Mouse (Mus musculus): ENCODE results near the gene Fpr2. TPM values are rescaled to one million over a fixed set of nuclear protein-coding genes. Genes with fewer than 3 reads are reported as not detected.
"Not testable (repeated sequence)": the region's sequence is repeated elsewhere in the genome, so short reads cannot be mapped to it uniquely, and the experiment has no call there.

Fpr2 gene
- 0.18 and 0.73 TPM in 2 replicates for polyA plus RNA-seq (2012; rRNA removed)

- no peaks in the 10 kb centered on the region for H3K36me3 ChIP-seq (ENCODE audit: control insufficient read depth, insufficient read depth, low read length)
- no peak for DNase-seq
- no peak within 1 kb of the TSS for H3K27ac ChIP-seq (ENCODE audit: control insufficient read depth, insufficient read depth, low read length)
- H3K27me3 ChIP-seq (ENCODE audit: control insufficient read depth, insufficient read depth, low read length): no peaks in the 10 kb centered on the region
- no peak for TF ChIP-seq CTCF (IDR thresholded peaks at IDR 0.05; ENCODE audit: borderline replicate concordance, control insufficient read depth, extremely low read depth, insufficient read depth, low read length, poor library complexity)
- TF ChIP-seq POLR2A (IDR thresholded peaks at IDR 0.05; ENCODE audit: control insufficient read depth, extremely low read depth, insufficient read depth, low read length, poor library complexity): no peak
- H3K4me1 ChIP-seq (replicated peaks; ENCODE audit: control insufficient read depth, insufficient read depth, low read length): no peaks in the 10 kb centered on the region
- H3K4me3 ChIP-seq (ENCODE audit: control insufficient read depth, insufficient read depth, low read length): no peak within 1 kb of the TSS
- WGBS: 49% methylated on average over 1 of the region's 1 CpGs
Measured at GRCm38 (mm10) chr17:17887774-17888248, at the start of gene Fpr2, which contains the start of gene Fpr3. Fpr2 (plus strand) TSS chr17:17887824. Fpr3 (plus strand) TSS chr17:17887852.

- DNase-seq: peak; percentile 96
- no peaks in the 10 kb centered on the region for H3K27me3 ChIP-seq (ENCODE audit: control insufficient read depth, insufficient read depth, low read length)
- no peaks in the 10 kb centered on the region for H3K36me3 ChIP-seq (ENCODE audit: control insufficient read depth, insufficient read depth, low read length)
- under 1% methylated on average over 43 of the region's 43 CpGs for WGBS
- H3K4me1 ChIP-seq (replicated peaks; ENCODE audit: control insufficient read depth, insufficient read depth, low read length): no peaks in the 10 kb centered on the region; the same call in 1 of the 2 replicates
- peak overlapping the region; percentile 53 for H3K4me3 ChIP-seq (ENCODE audit: control insufficient read depth, insufficient read depth, low read length)
- peak overlapping the region; percentile 7; the same call in 1 of the 2 replicates for H3K27ac ChIP-seq (ENCODE audit: control insufficient read depth, insufficient read depth, low read length)
- TF ChIP-seq CTCF (IDR thresholded peaks at IDR 0.05; ENCODE audit: borderline replicate concordance, control insufficient read depth, extremely low read depth, insufficient read depth, low read length, poor library complexity) (peak; percentile 91), POLR2A (IDR thresholded peaks at IDR 0.05; ENCODE audit: control insufficient read depth, extremely low read depth, insufficient read depth, low read length, poor library complexity) (peak; percentile 50; the same call in 1 of the 2 replicates)
Measured at GRCm38 (mm10) chr17:17837919-17838701, 49.5 kb upstream of the Fpr2 start.

- H3K27ac ChIP-seq (ENCODE audit: control insufficient read depth, insufficient read depth, low read length): no peak overlapping the region
- WGBS: 98% methylated on average over 2 of the region's 2 CpGs
- no peak for DNase-seq
- TF ChIP-seq CTCF (IDR thresholded peaks at IDR 0.05; ENCODE audit: borderline replicate concordance, control insufficient read depth, extremely low read depth, insufficient read depth, low read length, poor library complexity) (no peak), POLR2A (IDR thresholded peaks at IDR 0.05; ENCODE audit: control insufficient read depth, extremely low read depth, insufficient read depth, low read length, poor library complexity) (no peak)
- H3K4me1 ChIP-seq (replicated peaks; ENCODE audit: control insufficient read depth, insufficient read depth, low read length): no peaks in the 10 kb centered on the region; the same call in 1 of the 2 replicates
- H3K4me3 ChIP-seq (ENCODE audit: control insufficient read depth, insufficient read depth, low read length): no peak overlapping the region
- no peaks in the 10 kb centered on the region for H3K27me3 ChIP-seq (ENCODE audit: control insufficient read depth, insufficient read depth, low read length)
- no peaks in the 10 kb centered on the region for H3K36me3 ChIP-seq (ENCODE audit: control insufficient read depth, insufficient read depth, low read length)
Measured at GRCm38 (mm10) chr17:17839276-17839675, 48.3 kb upstream of the Fpr2 start.

GRCm38 (mm10) chr17:17840796-17841195, 46.8 kb upstream of the Fpr2 start:
- H3K27me3 ChIP-seq (ENCODE audit: control insufficient read depth, insufficient read depth, low read length): no peaks in the 10 kb centered on the region
- no peak for DNase-seq
- H3K4me1 ChIP-seq (replicated peaks; ENCODE audit: control insufficient read depth, insufficient read depth, low read length): no peaks in the 10 kb centered on the region; the same call in 1 of the 2 replicates
- WGBS: 90% methylated on average over 7 of the region's 7 CpGs
- H3K4me3 ChIP-seq (ENCODE audit: control insufficient read depth, insufficient read depth, low read length): no peak overlapping the region
- H3K27ac ChIP-seq (ENCODE audit: control insufficient read depth, insufficient read depth, low read length): no peak overlapping the region
- no peaks in the 10 kb centered on the region for H3K36me3 ChIP-seq (ENCODE audit: control insufficient read depth, insufficient read depth, low read length)
- TF ChIP-seq CTCF (IDR thresholded peaks at IDR 0.05; ENCODE audit: borderline replicate concordance, control insufficient read depth, extremely low read depth, insufficient read depth, low read length, poor library complexity): no peak
- TF ChIP-seq POLR2A (IDR thresholded peaks at IDR 0.05; ENCODE audit: control insufficient read depth, extremely low read depth, insufficient read depth, low read length, poor library complexity): no peak

- Histone ChIP-seq H3K27ac (ENCODE audit: control insufficient read depth, insufficient read depth, low read length) (no peak overlapping the region), H3K27me3 (ENCODE audit: control insufficient read depth, insufficient read depth, low read length) (no peaks in the 10 kb centered on the region), H3K36me3 (ENCODE audit: control insufficient read depth, insufficient read depth, low read length) (no peaks in the 10 kb centered on the region), H3K4me1 (replicated peaks; ENCODE audit: control insufficient read depth, insufficient read depth, low read length) (no peaks in the 10 kb centered on the region), H3K4me3 (ENCODE audit: control insufficient read depth, insufficient read depth, low read length) (no peak overlapping the region)
- DNase-seq: no peak
- TF ChIP-seq POLR2A (IDR thresholded peaks at IDR 0.05; ENCODE audit: control insufficient read depth, extremely low read depth, insufficient read depth, low read length, poor library complexity): no peak
- TF ChIP-seq CTCF (IDR thresholded peaks at IDR 0.05; ENCODE audit: borderline replicate concordance, control insufficient read depth, extremely low read depth, insufficient read depth, low read length, poor library complexity): no peak
- 85% methylated on average over 27 of the region's 27 CpGs for WGBS
Measured at GRCm38 (mm10) chr17:17843534-17844261, 43.9 kb upstream of the Fpr2 start.

GRCm38 (mm10) chr17:17844606-17845005, 43.0 kb upstream of the Fpr2 start:
- DNase-seq; H3K36me3 ChIP-seq (ENCODE audit: control insufficient read depth, insufficient read depth, low read length); H3K27ac ChIP-seq (ENCODE audit: control insufficient read depth, insufficient read depth, low read length); H3K4me3 ChIP-seq (ENCODE audit: control insufficient read depth, insufficient read depth, low read length); H3K27me3 ChIP-seq (ENCODE audit: control insufficient read depth, insufficient read depth, low read length); H3K4me1 ChIP-seq (replicated peaks; ENCODE audit: control insufficient read depth, insufficient read depth, low read length): not testable (repeated sequence)
- WGBS: 70% methylated on average over 3 of the region's 3 CpGs

Data from thymus, adult 2 months (tissue).